Mouse (Mus musculus) embryonic fibroblast, embryonic 13.5 days (primary cell): ENCODE measurements at regions not wholly inside any gene's neighbourhood (a gene's known extent, or its start where the extent isn't known, plus 50 kb on each side); places are given as distances from the start of the nearest gene placed in this dataset.

Source experiments
- CTCF ChIP-seq: IDR thresholded peaks from 2 replicates; pipeline ENCODE4 v1.5.1; 2011; ENCODE audit warnings: mild to moderate bottlenecking, control low read depth, low read length, moderate library complexity, borderline replicate concordance; ENCODE audit not compliant: insufficient read depth
- POLR2A ChIP-seq: IDR thresholded peaks from 2 replicates; pipeline ENCODE4 v1.6.1; 2011; ENCODE audit warnings: low read depth, mild to moderate bottlenecking, control low read depth, low read length, moderate library complexity

GRCm38 (mm10) chr12:54262236-54263005, 58.8 kb upstream of the Egln3 start:
- TF ChIP-seq CTCF: no peak
- TF ChIP-seq POLR2A: no peak
